In genomic region chr5:43661997-43662961, GRCm38 (mm10) we compare ENCODE assay signal across 7 mouse cellular contexts. TPM values are rescaled to one million over a fixed set of nuclear protein-coding genes. Genes with fewer than 3 reads are reported as not detected.
DNase-seq lines count a peak whose midpoint lies in the region; ATAC-seq lines count a peak whose summit lies in the region.

Gene Cc2d2a, plus strand, starts transcription at chr5:43662346.

- WGBS in intestine, embryonic 14.5 days = 4% methylated on average over 19 of the region's 19 CpGs
- 8% methylated on average over 19 of the region's 19 CpGs for WGBS in limb, embryonic 10.5 days
- WGBS in midbrain, embryonic 12.5 days = 4% methylated on average over 19 of the region's 19 CpGs
- WGBS in stomach, embryonic 16.5 days = 3% methylated on average over 19 of the region's 19 CpGs

- peak; percentile 66 for DNase-seq in adrenal gland, postnatal 14 days
- DNase-seq in cerebellum, postnatal 25 days = peak; percentile 58 to 61
- DNase-seq in gastrocnemius, postnatal 25 days = peak; percentile 19
- peak; percentile 86 for DNase-seq in intestine, embryonic 14.5 days (ENCODE audit: low spot score)
- DNase-seq in limb, embryonic 10.5 days (ENCODE audit: low spot score) = peak; percentile 74

- peak within 1 kb of the TSS; percentile 56 for H3K9ac ChIP-seq in intestine, embryonic 14.5 days (ENCODE audit: low read length)
- H3K9ac ChIP-seq in midbrain, embryonic 12.5 days (replicated peaks) = peak within 1 kb of the TSS; percentile 54
- peak within 1 kb of the TSS; percentile 76 for H3K9ac ChIP-seq in stomach, embryonic 16.5 days (ENCODE audit: low read length)

- H3K4me1 ChIP-seq in intestine, embryonic 14.5 days (replicated peaks; ENCODE audit: control insufficient read depth, insufficient read depth, low read length) = peaks cover 16% of the 10 kb centered on the region
- peaks cover 37% of the 10 kb centered on the region for H3K4me1 ChIP-seq in limb, embryonic 10.5 days
- peaks cover 29% of the 10 kb centered on the region for H3K4me1 ChIP-seq in midbrain, embryonic 12.5 days
- H3K4me1 ChIP-seq in stomach, embryonic 16.5 days (ENCODE audit: control insufficient read depth, insufficient read depth, low read length) = peaks cover 24% of the 10 kb centered on the region

- H3K4me2 ChIP-seq in intestine, embryonic 14.5 days (ENCODE audit: low read length) = peak within 1 kb of the TSS; percentile 71
- peak within 1 kb of the TSS; percentile 56 for H3K4me2 ChIP-seq in midbrain, embryonic 12.5 days (replicated peaks)
- H3K4me2 ChIP-seq in stomach, embryonic 16.5 days (ENCODE audit: low read depth, low read length) = peak within 1 kb of the TSS; percentile 60

- peak; percentile 67 for ATAC-seq in intestine, embryonic 14.5 days (replicated peaks; ENCODE audit: low FRiP score, low TSS enrichment, low read depth)
- ATAC-seq in midbrain, embryonic 12.5 days (ENCODE audit: low FRiP score, low read depth) = peak; percentile 86
- ATAC-seq in stomach, embryonic 16.5 days (ENCODE audit: insufficient read depth, low FRiP score) = peak; percentile 80

- peak within 1 kb of the TSS; percentile 94 for H3K27ac ChIP-seq in intestine, embryonic 14.5 days (ENCODE audit: low read depth)
- peak within 1 kb of the TSS; percentile 91 for H3K27ac ChIP-seq in limb, embryonic 10.5 days
- peak within 1 kb of the TSS; percentile 89 for H3K27ac ChIP-seq in midbrain, embryonic 12.5 days (replicated peaks)
- H3K27ac ChIP-seq in stomach, embryonic 16.5 days (ENCODE audit: low read length) = peak within 1 kb of the TSS; percentile 98

- peak within 1 kb of the TSS; percentile 47 for H3K4me3 ChIP-seq in intestine, embryonic 14.5 days (ENCODE audit: low read depth, low read length)
- peak within 1 kb of the TSS; percentile 54 for H3K4me3 ChIP-seq in limb, embryonic 10.5 days
- H3K4me3 ChIP-seq in midbrain, embryonic 12.5 days = peak within 1 kb of the TSS; percentile 44
- peak within 1 kb of the TSS; percentile 57 for H3K4me3 ChIP-seq in stomach, embryonic 16.5 days (replicated peaks; ENCODE audit: low read length)

- H3K9me3 ChIP-seq in intestine, embryonic 14.5 days (ENCODE audit: control insufficient read depth, low read length) = no peaks in the 10 kb centered on the region
- H3K9me3 ChIP-seq in limb, embryonic 10.5 days (replicated peaks) = no peaks in the 10 kb centered on the region
- H3K9me3 ChIP-seq in midbrain, embryonic 12.5 days = no peaks in the 10 kb centered on the region
- no peaks in the 10 kb centered on the region for H3K9me3 ChIP-seq in stomach, embryonic 16.5 days (replicated peaks; ENCODE audit: control insufficient read depth, low read length)

- H3K27me3 ChIP-seq in intestine, embryonic 14.5 days (replicated peaks; ENCODE audit: control insufficient read depth, insufficient read depth, low read length) = no peaks in the 10 kb centered on the region
- no peaks in the 10 kb centered on the region for H3K27me3 ChIP-seq in limb, embryonic 10.5 days (ENCODE audit: low read depth, poor library complexity, severe bottlenecking)
- no peaks in the 10 kb centered on the region for H3K27me3 ChIP-seq in midbrain, embryonic 12.5 days
- no peaks in the 10 kb centered on the region for H3K27me3 ChIP-seq in stomach, embryonic 16.5 days (ENCODE audit: control insufficient read depth, insufficient read depth, low read length)

- H3K36me3 ChIP-seq in intestine, embryonic 14.5 days (ENCODE audit: control insufficient read depth, insufficient read depth, low read length) = no peaks in the 10 kb centered on the region
- no peaks in the 10 kb centered on the region for H3K36me3 ChIP-seq in limb, embryonic 10.5 days
- H3K36me3 ChIP-seq in midbrain, embryonic 12.5 days = no peaks in the 10 kb centered on the region
- no peaks in the 10 kb centered on the region for H3K36me3 ChIP-seq in stomach, embryonic 16.5 days (ENCODE audit: control insufficient read depth, insufficient read depth, low read length)

RNA-seq across cellular contexts. Expression of gene Cc2d2a, which starts in this region (rescaled TPM):
- 13.9 and 16.3 TPM in 2 replicates for total RNA-seq in adrenal gland, postnatal 14 days (2021)
- total RNA-seq in gastrocnemius, postnatal 25 days (2021) = 1 to 10 TPM; 7.2 to 7.7 TPM
- polyA plus RNA-seq in intestine, embryonic 14.5 days (2014; fragmentation: Nextera tagmentation; extraction: Ambion mirVana) = 9.8 and 11.0 TPM in 2 replicates
- polyA plus RNA-seq in limb, embryonic 10.5 days (2016; fragmentation: Nextera tagmentation; extraction: Ambion mirVana) = 8.1 and 8.7 TPM in 2 replicates
- polyA plus RNA-seq in midbrain, embryonic 12.5 days (2016; fragmentation: Nextera tagmentation; extraction: Ambion mirVana) = 9.6 and 11.4 TPM in 2 replicates
- polyA plus RNA-seq in stomach, embryonic 16.5 days (2015; fragmentation: Nextera tagmentation; extraction: Ambion mirVana) = 9.4 and 10.5 TPM in 2 replicates

Comparison
In these comparisons a context has a peak if more than half of its experiments do, and no peak if none do; other contexts are left out.
1. Peak in every context shown above with its lines: DNase-seq, ATAC-seq, H3K4me3 ChIP-seq and H3K27ac ChIP-seq.
2. DNase-seq: peak in every context shown above with its lines; median percentile 86 in intestine, embryonic 14.5 days; 74 in limb, embryonic 10.5 days; 66 in adrenal gland, postnatal 14 days; 60 in cerebellum, postnatal 25 days; 19 in gastrocnemius, postnatal 25 days.